Mouse (Mus musculus): ENCODE results near the gene Olfr1025-ps1. TPM values are rescaled to one million over a fixed set of nuclear protein-coding genes. Genes with fewer than 3 reads are reported as not detected.

The Olfr1025-ps1 gene
- not detected in 2 replicates for polyA plus RNA-seq (2012; rRNA removed)

DNA sequence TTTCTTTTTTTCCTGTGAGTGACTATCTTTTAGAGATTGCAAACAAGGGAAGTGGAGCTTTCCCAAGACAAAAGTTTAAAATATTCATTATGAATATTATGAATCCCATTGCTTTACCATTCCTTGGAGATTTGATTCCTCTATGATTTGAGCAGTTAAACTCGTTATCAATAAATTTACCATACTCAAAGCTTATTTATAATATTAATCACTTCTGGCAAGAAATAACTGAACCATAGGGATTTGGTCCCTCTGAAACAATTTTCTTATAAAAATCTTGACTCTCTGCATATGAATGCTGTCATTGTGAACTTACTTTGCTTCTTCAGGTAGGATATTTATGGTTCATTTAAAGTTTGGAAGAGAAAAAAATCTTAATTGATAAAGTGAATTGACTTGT lies at the start of gene Olfr1025-ps1:
Gene Olfr1025-ps1 (plus strand): TSS at position 301 of the 400 bp plus-strand sequence.
- Histone ChIP-seq H3K4me3 (ENCODE audit: insufficient read depth, low read depth, low read length) (no peak within 1 kb of the TSS), H3K27ac (ENCODE audit: insufficient read depth, low read depth, low read length) (no peak within 1 kb of the TSS), H3K4me1 (ENCODE audit: control insufficient read depth, insufficient read depth, low read length) (no peaks in the 10 kb centered on the region), H3K27me3 (replicated peaks; ENCODE audit: control insufficient read depth, insufficient read depth, low read length) (no peaks in the 10 kb centered on the region), H3K36me3 (ENCODE audit: control insufficient read depth, insufficient read depth, low read length) (no peaks in the 10 kb centered on the region)
- DNase-seq, result no peak
- 26% methylated on average over 1 of the region's 1 CpGs for WGBS
- TF ChIP-seq CTCF (conservative IDR thresholded peaks at IDR 0.05; ENCODE audit: insufficient read depth, insufficient read length, low read depth, low read length) (no peak), POLR2A (IDR thresholded peaks at IDR 0.05; ENCODE audit: low read depth, low read length) (no peak)

DNA sequence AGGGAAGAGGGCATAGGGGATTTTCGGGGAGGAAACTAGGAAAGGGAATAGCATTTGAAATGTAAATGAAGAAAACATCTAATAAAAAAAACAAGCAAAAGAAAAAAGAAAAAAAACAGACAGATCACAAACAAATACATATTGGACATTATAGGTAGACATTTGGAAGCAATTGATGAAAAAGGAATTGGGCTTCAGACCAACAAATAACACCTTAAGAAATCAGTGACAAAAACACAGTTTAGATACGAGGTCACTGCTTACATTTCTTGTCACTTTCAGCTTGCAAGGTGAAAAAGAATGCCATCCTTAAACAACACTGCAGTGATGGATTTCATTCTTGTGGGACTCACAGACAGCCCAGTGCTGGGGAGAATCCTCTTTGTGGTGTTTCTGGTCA lies 46.7 kb upstream of the Olfr1025-ps1 start, which contains the start of gene Olfr1022:
Gene Olfr1022 (plus strand): TSS at position 301 of the 400 bp plus-strand sequence.
- H3K4me1 ChIP-seq (ENCODE audit: control insufficient read depth, insufficient read depth, low read length), result no peaks in the 10 kb centered on the region

DNA sequence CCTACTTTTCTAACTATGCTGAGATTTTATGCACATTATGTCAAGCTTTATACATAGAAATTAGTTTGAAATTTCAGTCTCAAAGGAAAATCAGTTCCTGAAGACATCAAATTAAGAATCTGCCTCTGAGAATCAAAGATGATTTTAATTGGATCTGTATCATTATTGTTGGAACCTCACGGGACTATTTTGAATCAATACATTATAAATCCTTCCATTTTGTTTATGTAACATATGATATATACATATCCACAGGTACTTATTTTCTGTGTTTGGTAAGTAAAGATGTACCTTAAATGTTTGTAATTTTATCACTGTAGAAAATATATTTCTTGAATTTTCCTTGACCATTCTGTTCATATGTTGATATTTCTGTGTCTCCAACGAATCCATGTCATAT lies 29.7 kb upstream of the Olfr1025-ps1 start, which contains the start of gene Olfr1023:
Gene Olfr1023 (plus strand): TSS at position 301 of the 400 bp plus-strand sequence.
- Histone ChIP-seq H3K4me3 (ENCODE audit: insufficient read depth, low read depth, low read length) (no peak within 1 kb of the TSS), H3K4me1 (ENCODE audit: control insufficient read depth, insufficient read depth, low read length) (no peaks in the 10 kb centered on the region), H3K27ac (ENCODE audit: insufficient read depth, low read depth, low read length) (no peak within 1 kb of the TSS), H3K36me3 (ENCODE audit: control insufficient read depth, insufficient read depth, low read length) (no peaks in the 10 kb centered on the region), H3K27me3 (replicated peaks; ENCODE audit: control insufficient read depth, insufficient read depth, low read length) (no peaks in the 10 kb centered on the region)
- DNase-seq, result no peak
- 65% methylated on average over 2 of the region's 2 CpGs for WGBS
- TF ChIP-seq CTCF (conservative IDR thresholded peaks at IDR 0.05; ENCODE audit: insufficient read depth, insufficient read length, low read depth, low read length) (no peak), POLR2A (IDR thresholded peaks at IDR 0.05; ENCODE audit: low read depth, low read length) (no peak)

More for the DNA sequence above, 46.7 kb upstream of the Olfr1025-ps1 start, which contains the start of gene Olfr1022:
- no peak within 1 kb of the TSS for H3K27ac ChIP-seq (ENCODE audit: insufficient read depth, low read depth, low read length)
- no peak within 1 kb of the TSS for H3K4me3 ChIP-seq (ENCODE audit: insufficient read depth, low read depth, low read length)
- no peaks in the 10 kb centered on the region for H3K27me3 ChIP-seq (replicated peaks; ENCODE audit: control insufficient read depth, insufficient read depth, low read length)
- WGBS, result 38% methylated on average over 2 of the region's 2 CpGs
- H3K36me3 ChIP-seq (ENCODE audit: control insufficient read depth, insufficient read depth, low read length), result no peaks in the 10 kb centered on the region
- TF ChIP-seq CTCF (conservative IDR thresholded peaks at IDR 0.05; ENCODE audit: insufficient read depth, insufficient read length, low read depth, low read length) (no peak), POLR2A (IDR thresholded peaks at IDR 0.05; ENCODE audit: low read depth, low read length) (no peak)
- DNase-seq, result no peak

DNA sequence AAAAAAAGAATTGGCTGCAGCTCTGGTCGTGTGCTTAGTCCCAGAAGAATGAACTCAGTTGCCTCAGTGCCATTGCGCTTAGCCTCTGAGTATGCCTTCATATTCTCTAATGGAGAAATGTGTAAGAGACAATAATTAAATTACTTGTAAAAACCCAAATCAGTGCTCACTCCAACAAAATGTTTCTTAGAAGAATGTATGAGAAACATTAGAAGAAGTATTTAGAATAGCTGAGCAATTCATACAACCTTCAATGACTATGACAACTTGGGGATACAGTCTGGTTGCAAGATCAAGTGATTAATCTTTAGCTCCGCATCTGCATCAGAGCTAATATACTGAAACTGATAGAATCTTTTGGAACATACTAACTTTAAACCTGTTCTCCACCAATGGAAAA lies 10.0 kb upstream of the Olfr1025-ps1 start, which contains the start of gene Olfr1024:
Gene Olfr1024 (minus strand): TSS at position 101 of the 400 bp plus-strand sequence.
- no peak for DNase-seq
- Histone ChIP-seq H3K27ac (ENCODE audit: insufficient read depth, low read depth, low read length) (no peak within 1 kb of the TSS), H3K27me3 (replicated peaks; ENCODE audit: control insufficient read depth, insufficient read depth, low read length) (no peaks in the 10 kb centered on the region), H3K4me1 (ENCODE audit: control insufficient read depth, insufficient read depth, low read length) (no peaks in the 10 kb centered on the region), H3K36me3 (ENCODE audit: control insufficient read depth, insufficient read depth, low read length) (no peaks in the 10 kb centered on the region), H3K4me3 (ENCODE audit: insufficient read depth, low read depth, low read length) (no peak within 1 kb of the TSS)
- TF ChIP-seq CTCF (conservative IDR thresholded peaks at IDR 0.05; ENCODE audit: insufficient read depth, insufficient read length, low read depth, low read length), result no peak
- no peak for TF ChIP-seq POLR2A (IDR thresholded peaks at IDR 0.05; ENCODE audit: low read depth, low read length)
- WGBS, result 84% methylated on average over 3 of the region's 3 CpGs

DNA sequence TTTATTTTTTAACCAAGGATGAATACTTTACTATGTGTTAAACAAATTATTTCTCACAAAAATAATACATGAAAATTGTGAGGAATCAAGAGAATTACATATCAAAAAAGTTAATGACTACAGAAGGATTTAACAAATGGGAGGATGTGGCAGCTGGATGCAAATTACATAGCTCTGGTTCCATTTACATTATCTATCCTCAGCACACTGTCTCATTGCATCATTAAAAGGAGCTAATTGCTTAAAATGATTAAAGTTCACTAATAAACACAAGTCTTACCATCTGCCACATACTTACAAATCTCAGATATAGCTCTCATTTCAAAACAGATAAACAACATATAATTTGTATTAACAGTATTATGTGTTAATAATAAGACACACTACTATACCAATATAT lies 1.8 kb upstream of the Olfr1025-ps1 start:
- H3K4me3 ChIP-seq (ENCODE audit: insufficient read depth, low read depth, low read length), result no peak overlapping the region
- no peaks in the 10 kb centered on the region for H3K4me1 ChIP-seq (ENCODE audit: control insufficient read depth, insufficient read depth, low read length)
- H3K27me3 ChIP-seq (replicated peaks; ENCODE audit: control insufficient read depth, insufficient read depth, low read length), result no peaks in the 10 kb centered on the region
- no peak for TF ChIP-seq POLR2A (IDR thresholded peaks at IDR 0.05; ENCODE audit: low read depth, low read length)
- no peak for TF ChIP-seq CTCF (conservative IDR thresholded peaks at IDR 0.05; ENCODE audit: insufficient read depth, insufficient read length, low read depth, low read length)
- no peaks in the 10 kb centered on the region for H3K36me3 ChIP-seq (ENCODE audit: control insufficient read depth, insufficient read depth, low read length)
- DNase-seq, result no peak
- H3K27ac ChIP-seq (ENCODE audit: insufficient read depth, low read depth, low read length), result no peak overlapping the region

DNA sequence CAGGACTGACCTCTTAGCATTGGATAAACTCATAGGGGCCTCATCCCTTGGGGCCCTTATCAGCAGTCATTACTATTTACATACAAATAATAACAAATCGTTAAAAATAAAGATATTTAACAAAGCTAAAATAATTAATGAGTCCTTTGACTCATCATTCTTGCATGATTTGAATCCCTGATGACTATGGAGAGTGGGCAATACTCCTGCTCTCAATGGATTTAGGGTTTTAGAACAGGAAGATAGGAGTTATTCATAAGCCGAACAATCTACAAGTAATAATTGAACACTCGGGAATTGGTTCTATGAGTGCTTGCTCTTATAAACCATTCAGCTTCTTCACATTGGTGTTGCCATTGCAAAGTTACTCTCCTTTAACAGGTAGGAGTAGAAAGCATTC lies 6.3 kb downstream of the Olfr1025-ps1 start, which contains the start of gene Olfr1026:
Gene Olfr1026 (plus strand): TSS at position 301 of the 400 bp plus-strand sequence.
- no peaks in the 10 kb centered on the region for H3K4me1 ChIP-seq (ENCODE audit: control insufficient read depth, insufficient read depth, low read length)
- H3K4me3 ChIP-seq (ENCODE audit: insufficient read depth, low read depth, low read length), result no peak within 1 kb of the TSS
- no peak within 1 kb of the TSS for H3K27ac ChIP-seq (ENCODE audit: insufficient read depth, low read depth, low read length)
- no peak for DNase-seq
- H3K36me3 ChIP-seq (ENCODE audit: control insufficient read depth, insufficient read depth, low read length), result no peaks in the 10 kb centered on the region
- no peak for TF ChIP-seq CTCF (conservative IDR thresholded peaks at IDR 0.05; ENCODE audit: insufficient read depth, insufficient read length, low read depth, low read length)
- no peak for TF ChIP-seq POLR2A (IDR thresholded peaks at IDR 0.05; ENCODE audit: low read depth, low read length)
- 88% methylated on average over 3 of the region's 3 CpGs for WGBS
- H3K27me3 ChIP-seq (replicated peaks; ENCODE audit: control insufficient read depth, insufficient read depth, low read length), result no peaks in the 10 kb centered on the region

DNA sequence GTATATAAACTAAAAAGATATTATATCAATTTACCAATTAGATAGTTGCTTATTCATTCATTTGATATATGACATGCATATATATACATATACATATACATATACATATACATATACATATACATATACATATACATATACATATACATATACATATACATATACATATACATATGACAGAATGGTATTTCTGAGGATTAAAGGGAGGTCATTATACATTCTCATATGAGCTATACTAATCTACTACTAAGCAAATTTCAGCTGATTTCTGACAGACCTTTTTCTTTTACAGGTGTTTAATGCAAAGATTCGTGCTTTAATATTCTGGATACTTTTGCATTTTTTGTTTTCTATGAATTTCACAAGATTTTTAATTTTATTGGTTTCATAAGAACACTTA lies 35.1 kb downstream of the Olfr1025-ps1 start, which contains the start of gene Olfr1028:
Gene Olfr1028 (plus strand): TSS at position 301 of the 400 bp plus-strand sequence.
- H3K27me3 ChIP-seq (replicated peaks; ENCODE audit: control insufficient read depth, insufficient read depth, low read length), result no peaks in the 10 kb centered on the region
- H3K27ac ChIP-seq (ENCODE audit: insufficient read depth, low read depth, low read length), result no peak within 1 kb of the TSS
- H3K4me3 ChIP-seq (ENCODE audit: insufficient read depth, low read depth, low read length), result no peak within 1 kb of the TSS
- H3K36me3 ChIP-seq (ENCODE audit: control insufficient read depth, insufficient read depth, low read length), result no peaks in the 10 kb centered on the region
- no peak for TF ChIP-seq POLR2A (IDR thresholded peaks at IDR 0.05; ENCODE audit: low read depth, low read length)
- no peak for TF ChIP-seq CTCF (conservative IDR thresholded peaks at IDR 0.05; ENCODE audit: insufficient read depth, insufficient read length, low read depth, low read length)
- DNase-seq, result no peak
- 71% methylated on average over 1 of the region's 1 CpGs for whole genome bisulfite sequencing
- H3K4me1 ChIP-seq (ENCODE audit: control insufficient read depth, insufficient read depth, low read length), result no peaks in the 10 kb centered on the region

Other genes with a start within 250 kb of the Olfr1025-ps1 start
- gene Olfr1006, start 236.4 kb upstream of the Olfr1025-ps1 start, polyA plus RNA-seq (2012; rRNA removed), result not detected in 2 replicates
- not detected in 2 replicates for gene Olfr1008, start 225.8 kb upstream of the Olfr1025-ps1 start, polyA plus RNA-seq (2012; rRNA removed)
- gene Olfr1009, start 199.8 kb upstream of the Olfr1025-ps1 start, polyA plus RNA-seq (2012; rRNA removed), result not detected in 2 replicates
- gene Olfr1012, start 152.4 kb upstream of the Olfr1025-ps1 start, polyA plus RNA-seq (2012; rRNA removed), result not detected in 2 replicates
- not detected in 2 replicates for gene Olfr1013, start 148.1 kb upstream of the Olfr1025-ps1 start, polyA plus RNA-seq (2012; rRNA removed)
- not detected in 2 replicates for gene Olfr1014, start 142.5 kb upstream of the Olfr1025-ps1 start, polyA plus RNA-seq (2012; rRNA removed)
- not detected in 2 replicates for gene Olfr1015, start 133.2 kb upstream of the Olfr1025-ps1 start, polyA plus RNA-seq (2012; rRNA removed)
- not detected in 2 replicates for gene Olfr1016, start 112.6 kb upstream of the Olfr1025-ps1 start, polyA plus RNA-seq (2012; rRNA removed)
- gene Olfr1018, start 96.7 kb upstream of the Olfr1025-ps1 start, polyA plus RNA-seq (2012; rRNA removed), result not detected in 2 replicates
- gene Olfr1019, start 69.7 kb upstream of the Olfr1025-ps1 start, polyA plus RNA-seq (2012; rRNA removed), result not detected in 2 replicates
- not detected in 2 replicates for gene Olfr1020, start 68.2 kb upstream of the Olfr1025-ps1 start, polyA plus RNA-seq (2012; rRNA removed)
- gene Olfr1022, start 46.6 kb upstream of the Olfr1025-ps1 start, polyA plus RNA-seq (2012; rRNA removed), result not detected in 2 replicates
- not detected in 2 replicates for gene Olfr1023, start 29.6 kb upstream of the Olfr1025-ps1 start, polyA plus RNA-seq (2012; rRNA removed)
- not detected in 2 replicates for gene Olfr1024, start 10.1 kb upstream of the Olfr1025-ps1 start, polyA plus RNA-seq (2012; rRNA removed)
- not detected in 2 replicates for gene Olfr1026, start 6.4 kb downstream of the Olfr1025-ps1 start, polyA plus RNA-seq (2012; rRNA removed)
- gene Olfr1028, start 35.2 kb downstream of the Olfr1025-ps1 start, polyA plus RNA-seq (2012; rRNA removed), result not detected in 2 replicates
- 0.13 TPM in 1 of 2 replicates, not detected in the other for gene Olfr1029, start 58.7 kb downstream of the Olfr1025-ps1 start, polyA plus RNA-seq (2012; rRNA removed)
- not detected in 2 replicates for gene Olfr1030, start 64.1 kb downstream of the Olfr1025-ps1 start, polyA plus RNA-seq (2012; rRNA removed)
- not detected in 2 replicates for gene Olfr1031, start 75.1 kb downstream of the Olfr1025-ps1 start, polyA plus RNA-seq (2012; rRNA removed)
- not detected in 2 replicates for gene Olfr1032, start 90.3 kb downstream of the Olfr1025-ps1 start, polyA plus RNA-seq (2012; rRNA removed)
- 0.42 and 0.59 TPM in 2 replicates for gene Olfr1033, start 105.4 kb downstream of the Olfr1025-ps1 start, polyA plus RNA-seq (2012; rRNA removed)
- 0.08 and 0.13 TPM in 2 replicates for gene Olfr1034, start 130.7 kb downstream of the Olfr1025-ps1 start, polyA plus RNA-seq (2012; rRNA removed)
- not detected in 2 replicates for gene Olfr1036, start 158.8 kb downstream of the Olfr1025-ps1 start, polyA plus RNA-seq (2012; rRNA removed)
- gene Olfr1037, start 172.2 kb downstream of the Olfr1025-ps1 start, polyA plus RNA-seq (2012; rRNA removed), result not detected in 2 replicates
- gene Olfr1039, start 220.7 kb downstream of the Olfr1025-ps1 start, polyA plus RNA-seq (2012; rRNA removed), result not detected in 2 replicates
- gene Olfr1040, start 231.5 kb downstream of the Olfr1025-ps1 start, polyA plus RNA-seq (2012; rRNA removed), result not detected in 2 replicates
- gene Olfr1042, start 246.6 kb downstream of the Olfr1025-ps1 start, polyA plus RNA-seq (2012; rRNA removed), result not detected in 2 replicates

Measured in kidney, adult 2 months (tissue).